In genomic region chr10:21995661-21996308, GRCm38 (mm10) we compare ENCODE assay signal across 8 mouse cellular contexts.
A peak's percentile ranks its signal among the peaks of the same experiment; 100 is the strongest.
DNase-seq lines count a peak whose midpoint lies in the region; ATAC-seq and TF ChIP-seq lines count a peak whose summit lies in the region.

No protein-coding gene starts in this region.

- 62% methylated on average over 11 of the region's 11 CpGs for WGBS in forebrain, embryonic 12.5 days
- 37% methylated on average over 11 of the region's 11 CpGs for WGBS in lung, embryonic 16.5 days

- peak; percentile 75 for DNase-seq in CH12.LX (ENCODE audit: extremely low read depth)
- DNase-seq in brain, embryonic 14.5 days (ENCODE audit: low read depth), result peak; percentile 76
- DNase-seq in heart, postnatal 25 days (ENCODE audit: low spot score), result peak; percentile 43
- peak; percentile 52 for DNase-seq in layer of hippocampus, adult 9-11 months
- DNase-seq in retina, embryonic 14.5 days (ENCODE audit: low spot score), result peak; percentile 88
- DNase-seq in urinary bladder, adult 2 months (ENCODE audit: low spot score), result peak; percentile 64

- H3K4me2 ChIP-seq in CH12.LX (ENCODE audit: insufficient read depth, low read depth, poor library complexity, severe bottlenecking), result peak overlapping the region; percentile 93
- H3K4me2 ChIP-seq in forebrain, embryonic 12.5 days, result peak overlapping the region; percentile 79
- peak overlapping the region; percentile 46 for H3K4me2 ChIP-seq in lung, embryonic 16.5 days (ENCODE audit: low read depth, low read length)

- TF ChIP-seq RAD21 in CH12.LX (IDR thresholded peaks at IDR 0.05; ENCODE audit: low read depth, low read length), result peak; percentile 77

- intact Hi-C loops in heart, postnatal 25 days (cut with DNase I), result loop anchor here (1.0 to 2.0 kb wide), 2 partner anchors 395 to 530 kb away; no protein-coding TSS in a partner anchor

- H3K9ac ChIP-seq in CH12.LX (ENCODE audit: insufficient read depth, low read depth), result peak overlapping the region; percentile 25; the same call in 1 of the 2 replicates
- H3K9ac ChIP-seq in forebrain, embryonic 12.5 days, result no peak overlapping the region
- H3K9ac ChIP-seq in lung, embryonic 16.5 days (ENCODE audit: low read length), result peak overlapping the region; percentile 43; the same call in 1 of the 2 replicates

- no peak for TF ChIP-seq POLR2A in CH12.LX (IDR thresholded peaks at IDR 0.05; ENCODE audit: low read depth, low read length)
- TF ChIP-seq POLR2A in brain, embryonic 14.5 days (IDR thresholded peaks at IDR 0.05; ENCODE audit: borderline replicate concordance, extremely low read depth, insufficient read depth, insufficient read length, poor library complexity, severe bottlenecking), result no peak

- H3K4me1 ChIP-seq in CH12.LX (ENCODE audit: control insufficient read depth in 1 of 2, insufficient read depth in 2 of 2), result peaks cover 0 to 11% of the 10 kb centered on the region in 2 experiments; a peak in 2 of 4 replicates
- H3K4me1 ChIP-seq in forebrain, embryonic 12.5 days, result peaks cover 16% of the 10 kb centered on the region
- H3K4me1 ChIP-seq in lung, embryonic 16.5 days (replicated peaks; ENCODE audit: control insufficient read depth, insufficient read depth, low read length), result peaks cover 7% of the 10 kb centered on the region; the same call in 1 of the 2 replicates

- H3K9me3 ChIP-seq in CH12.LX (replicated peaks; ENCODE audit: low read length), result no peaks in the 10 kb centered on the region
- H3K9me3 ChIP-seq in forebrain, embryonic 12.5 days, result no peaks in the 10 kb centered on the region
- H3K9me3 ChIP-seq in lung, embryonic 16.5 days (ENCODE audit: control insufficient read depth, low read length), result no peaks in the 10 kb centered on the region

- in situ Hi-C loops in CH12.LX (cut with MboI; ENCODE audit: low pct_ligation_motif_present, low pct_unique_long_range_greater_than_20kb, low sequenced_read_pairs), result loop anchor here (5.0 to 25.0 kb wide), 2 partner anchors 383 to 533 kb away; no protein-coding TSS in a partner anchor

- H3K36me3 ChIP-seq in CH12.LX (replicated peaks in 1 of 2; ENCODE audit: control insufficient read depth in 1 of 2, insufficient read depth in 1 of 2, low read length in 1 of 2), result peaks cover 0 to 29% of the 10 kb centered on the region in 2 experiments
- peaks cover 7% of the 10 kb centered on the region; the same call in 1 of the 2 replicates for H3K36me3 ChIP-seq in forebrain, embryonic 12.5 days (replicated peaks)
- H3K36me3 ChIP-seq in lung, embryonic 16.5 days (ENCODE audit: control insufficient read depth, insufficient read depth, low read length), result no peaks in the 10 kb centered on the region

- peak; percentile 55; the same call in 1 of the 2 replicates for TF ChIP-seq EP300 in CH12.LX (IDR thresholded peaks at IDR 0.05; ENCODE audit: low read length)

- H3K27ac ChIP-seq in CH12.LX (ENCODE audit: insufficient read depth, low read depth), result no peak overlapping the region
- H3K27ac ChIP-seq in forebrain, embryonic 12.5 days, result no peak overlapping the region
- no peak overlapping the region for H3K27ac ChIP-seq in lung, embryonic 16.5 days (ENCODE audit: low read length)

- peaks cover 9% of the 10 kb centered on the region for H3K27me3 ChIP-seq in CH12.LX (replicated peaks)
- H3K27me3 ChIP-seq in forebrain, embryonic 12.5 days, result peaks cover 27% of the 10 kb centered on the region
- no peaks in the 10 kb centered on the region for H3K27me3 ChIP-seq in lung, embryonic 16.5 days (ENCODE audit: control insufficient read depth, insufficient read depth, low read depth, low read length)

- ATAC-seq in forebrain, embryonic 12.5 days (ENCODE audit: low FRiP score), result no peak
- ATAC-seq in lung, embryonic 16.5 days (ENCODE audit: low read depth), result no peak

- dilution Hi-C loops in CH12.LX (cut with MboI; ENCODE audit: extremely low pct_ligation_motif_present, extremely low pct_unique_long_range_greater_than_20kb, low sequenced_read_pairs), result no loop called here

- H3K79me2 ChIP-seq in CH12.LX (replicated peaks; ENCODE audit: control insufficient read depth, extremely low read depth, insufficient read depth, poor library complexity, severe bottlenecking), result no peaks in the 10 kb centered on the region

- H3K4me3 ChIP-seq in CH12.LX (replicated peaks in 1 of 3; ENCODE audit: low read depth in 2 of 3, low read length in 2 of 3, poor library complexity in 1 of 3), result peak overlapping the region; percentile 20 to 76 (median 50)
- no peak overlapping the region for H3K4me3 ChIP-seq in forebrain, embryonic 12.5 days (replicated peaks)
- peak overlapping the region; percentile 80 for H3K4me3 ChIP-seq in lung, embryonic 16.5 days (ENCODE audit: low read length)

- TF ChIP-seq CTCF in CH12.LX (conservative IDR thresholded peaks at IDR 0.05 in 1 of 2, IDR thresholded peaks at IDR 0.05 in 1 of 2; ENCODE audit: low read depth in 2 of 2, low read length in 2 of 2), result peak; percentile 63 to 88
- TF ChIP-seq CTCF in brain, embryonic 14.5 days (IDR thresholded peaks at IDR 0.05; ENCODE audit: borderline replicate concordance, extremely low read depth, insufficient read depth, insufficient read length), result peak; percentile 87

TF ChIP-seq in CH12.LX, 34 proteins besides CTCF, POLR2A, EP300 and RAD21:
- TF ChIP-seq IRF4 (IDR thresholded peaks at IDR 0.05; ENCODE audit: low read depth, low read length) (peak; percentile 59; the same call in 1 of the 2 replicates), SMC3 (IDR thresholded peaks at IDR 0.05; ENCODE audit: low read depth, low read length) (peak; percentile 81), E2F4 (IDR thresholded peaks at IDR 0.05; ENCODE audit: insufficient replicate concordance, low read depth, low read length) (no peak)
TF ChIP-seq in CH12.LX: peak in this region for 2.
